Mouse (Mus musculus) cerebellum, postnatal 25 days (tissue): ENCODE measurements around the gene Kdelr2.
"Not testable (repeated sequence)": the region's sequence is repeated elsewhere in the genome, so short reads cannot be mapped to it uniquely, and the experiment has no call there.

Experiments
- DNase-seq, 2 experiments: peaks; one replicate each; pipeline ENCODE4 v3.0.0; 2021; ENCODE audit warnings: mixed read lengths in 2 of 2

The Kdelr2 gene

GRCm38 (mm10) chr5:143403221-143404147, at the start of gene Kdelr2:
TSS of gene Kdelr2 (plus strand) at chr5:143403838.
- peak; percentile 96 to 98 for DNase-seq

- DNase-seq: no peak
Measured at GRCm38 (mm10) chr5:143356017-143356416, 47.6 kb upstream of the Kdelr2 start.

GRCm38 (mm10) chr5:143356686-143357388, 46.8 kb upstream of the Kdelr2 start, which contains the start of gene Grid2ip:
TSS of gene Grid2ip (plus strand) at chr5:143357338.
- no peak for DNase-seq

GRCm38 (mm10) chr5:143357564-143357963, 46.1 kb upstream of the Kdelr2 start:
- peak in 1 of 2 experiments; percentile 20 for DNase-seq

- DNase-seq: no peak
Measured at GRCm38 (mm10) chr5:143359263-143359662, 44.4 kb upstream of the Kdelr2 start.

- DNase-seq: peak in 1 of 2 experiments; percentile 30
Measured at GRCm38 (mm10) chr5:143360000-143360399, 43.6 kb upstream of the Kdelr2 start.

GRCm38 (mm10) chr5:143361428-143361827, 42.2 kb upstream of the Kdelr2 start:
- DNase-seq: no peak

- peak; percentile 26 to 61 for DNase-seq
Measured at GRCm38 (mm10) chr5:143363678-143364615, 39.7 kb upstream of the Kdelr2 start.

GRCm38 (mm10) chr5:143367931-143368330, 35.7 kb upstream of the Kdelr2 start:
- peak; percentile 55 to 66 for DNase-seq

- peak; percentile 36 to 71 for DNase-seq
Measured at GRCm38 (mm10) chr5:143369611-143370255, 33.9 kb upstream of the Kdelr2 start.

- DNase-seq: peak; percentile 45 to 57
Measured at GRCm38 (mm10) chr5:143370416-143371145, 33.1 kb upstream of the Kdelr2 start.

GRCm38 (mm10) chr5:143371146-143371510, 32.5 kb upstream of the Kdelr2 start:
- DNase-seq: no peak

- peak; percentile 42 to 52 for DNase-seq
Measured at GRCm38 (mm10) chr5:143372818-143373217, 30.8 kb upstream of the Kdelr2 start.

- peak; percentile 80 to 83 for DNase-seq
Measured at GRCm38 (mm10) chr5:143375242-143375641, 28.4 kb upstream of the Kdelr2 start.

- DNase-seq: no peak
Measured at GRCm38 (mm10) chr5:143376156-143376555, 27.5 kb upstream of the Kdelr2 start.

GRCm38 (mm10) chr5:143386797-143387621, 16.6 kb upstream of the Kdelr2 start:
- peak in 1 of 2 experiments; percentile 30 for DNase-seq

GRCm38 (mm10) chr5:143394184-143394583, 9.5 kb upstream of the Kdelr2 start:
- no peak for DNase-seq

- not testable (repeated sequence) for DNase-seq
Measured at GRCm38 (mm10) chr5:143394966-143395365, 8.7 kb upstream of the Kdelr2 start.

- no peak for DNase-seq
Measured at GRCm38 (mm10) chr5:143395649-143396048, 8.0 kb upstream of the Kdelr2 start.

GRCm38 (mm10) chr5:143400501-143400900, 3.1 kb upstream of the Kdelr2 start:
- no peak for DNase-seq
